Mouse (Mus musculus) heart, postnatal 36 days (tissue): Measurements from ENCODE around the gene C1qtnf9. TPM values are rescaled to one million over a fixed set of nuclear protein-coding genes. Genes with fewer than 3 reads are reported as not detected.

ENCODE experiments used
- DNase-seq, 2 experiments: peaks; one replicate each; pipeline ENCODE4 v3.0.0; 2021 to 2022
- intact Hi-C: fragments of 180-260 bp; cut with DNase I; formaldehyde crosslinking; loops from one replicate; pipeline ENCODE4 v1.15.1; 2025
- total RNA-seq, 2 experiments: library from RNA; stranded (reverse); gene quantifications; 2 replicates each; pipeline ENCODE4 v1.2.3; 2021

The C1qtnf9 gene
- total RNA-seq = 10 to 100 TPM; 36.8 to 68.6 TPM

- DNase-seq = peak in 1 of 2 experiments; percentile 30
- intact Hi-C loops = no loop called here
These were observed at the start of gene C1qtnf9 for GRCm38 (mm10) chr14:60767884-60768283. C1qtnf9 (plus strand) TSS chr14:60768134.

GRCm38 (mm10) chr14:60721304-60721703, 46.6 kb upstream of the C1qtnf9 start:
- DNase-seq = no peak
- intact Hi-C loops = no loop called here

GRCm38 (mm10) chr14:60721938-60722337, 46.0 kb upstream of the C1qtnf9 start:
- intact Hi-C loops = no loop called here
- no peak for DNase-seq

- DNase-seq = peak in 1 of 2 experiments; percentile 26
- intact Hi-C loops = no loop called here
These were observed 41.8 kb upstream of the C1qtnf9 start for GRCm38 (mm10) chr14:60726091-60726490.

GRCm38 (mm10) chr14:60727130-60727529, 40.8 kb upstream of the C1qtnf9 start:
- intact Hi-C loops = no loop called here
- no peak for DNase-seq

GRCm38 (mm10) chr14:60732081-60732480, 35.9 kb upstream of the C1qtnf9 start:
- intact Hi-C loops = loop anchor here (2.0 kb wide), 2 partner anchors 19 to 39 kb away; no protein-coding TSS in a partner anchor
- DNase-seq = no peak

GRCm38 (mm10) chr14:60732787-60733186, 35.1 kb upstream of the C1qtnf9 start:
- intact Hi-C loops = loop anchor here (2.0 kb wide), 2 partner anchors 20 to 38 kb away; no protein-coding TSS in a partner anchor
- peak; percentile 57 to 63 for DNase-seq

GRCm38 (mm10) chr14:60733706-60734105, 34.2 kb upstream of the C1qtnf9 start:
- no peak for DNase-seq
- intact Hi-C loops = loop anchor here (2.0 kb wide), 2 partner anchors 21 to 37 kb away; no protein-coding TSS in a partner anchor

- DNase-seq = no peak
- intact Hi-C loops = no loop called here
These were observed 32.7 kb upstream of the C1qtnf9 start for GRCm38 (mm10) chr14:60735206-60735605.

GRCm38 (mm10) chr14:60735848-60736547, 31.9 kb upstream of the C1qtnf9 start:
- peak in 1 of 2 experiments; percentile 32 for DNase-seq
- intact Hi-C loops = no loop called here

GRCm38 (mm10) chr14:60736591-60737192, 31.2 kb upstream of the C1qtnf9 start:
- intact Hi-C loops = no loop called here
- peak; percentile 55 to 65 for DNase-seq

GRCm38 (mm10) chr14:60737202-60737611, 30.7 kb upstream of the C1qtnf9 start:
- intact Hi-C loops = no loop called here
- no peak for DNase-seq

GRCm38 (mm10) chr14:60738434-60738938, 29.4 kb upstream of the C1qtnf9 start:
- intact Hi-C loops = no loop called here
- peak in 1 of 2 experiments; percentile 28 for DNase-seq

- intact Hi-C loops = no loop called here
- no peak for DNase-seq
These were observed 28.8 kb upstream of the C1qtnf9 start for GRCm38 (mm10) chr14:60739155-60739554.

- intact Hi-C loops = no loop called here
- DNase-seq = peak in 1 of 2 experiments; percentile 41
These were observed 28.3 kb upstream of the C1qtnf9 start for GRCm38 (mm10) chr14:60739616-60740015.

GRCm38 (mm10) chr14:60740507-60740906, 27.4 kb upstream of the C1qtnf9 start:
- no peak for DNase-seq
- intact Hi-C loops = no loop called here

GRCm38 (mm10) chr14:60741033-60741432, 26.9 kb upstream of the C1qtnf9 start:
- DNase-seq = no peak
- intact Hi-C loops = no loop called here

- intact Hi-C loops = no loop called here
- DNase-seq = peak; percentile 67 to 69
These were observed 26.4 kb upstream of the C1qtnf9 start for GRCm38 (mm10) chr14:60741490-60741981.

GRCm38 (mm10) chr14:60743681-60744080, 24.3 kb upstream of the C1qtnf9 start:
- intact Hi-C loops = no loop called here
- DNase-seq = no peak

- intact Hi-C loops = no loop called here
These were observed 22.7 kb upstream of the C1qtnf9 start for GRCm38 (mm10) chr14:60745201-60745600.

GRCm38 (mm10) chr14:60746141-60746540, 21.8 kb upstream of the C1qtnf9 start:
- DNase-seq = no peak
- intact Hi-C loops = no loop called here

More at GRCm38 (mm10) chr14:60745201-60745600, 22.7 kb upstream of the C1qtnf9 start:
- no peak for DNase-seq
